8 mouse cellular contexts compared by ENCODE assay signal in the genomic region with DNA sequence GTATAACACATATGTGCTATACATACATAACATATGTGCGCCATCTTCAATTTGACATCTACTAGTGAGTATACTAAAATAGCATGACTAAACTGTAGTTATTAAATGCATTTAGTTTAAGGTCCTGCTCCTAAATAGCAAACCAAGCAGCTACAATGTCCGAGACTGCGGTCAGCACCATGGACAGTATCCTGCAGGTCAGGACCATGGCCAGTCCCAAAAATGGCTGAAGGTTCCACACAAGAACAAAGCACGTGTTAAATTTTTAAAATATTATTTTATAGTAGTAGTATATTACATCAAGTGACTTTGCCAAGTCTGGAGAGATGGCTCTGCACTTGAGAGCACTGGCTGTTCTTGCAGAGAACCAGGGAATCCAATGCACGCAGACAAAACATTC. TPM values are rescaled to one million over a fixed set of nuclear protein-coding genes. Genes with fewer than 3 reads are reported as not detected.
DNase-seq lines count a peak whose midpoint lies in the region; ATAC-seq and TF ChIP-seq lines count a peak whose summit lies in the region.

No protein-coding gene starts in this region.

- 72% methylated on average over 5 of the region's 5 CpGs for WGBS in forebrain, embryonic 11.5 days
- 68% methylated on average over 5 of the region's 5 CpGs for WGBS in forebrain, postnatal 0 days
- 71% methylated on average over 5 of the region's 5 CpGs for WGBS in liver, postnatal 0 days (ENCODE audit: insufficient replicate concordance)
- WGBS in hindbrain, postnatal 0 days = 77% methylated on average over 5 of the region's 5 CpGs

- no peak for TF ChIP-seq EP300 in liver, postnatal 0 days (IDR thresholded peaks at IDR 0.05; ENCODE audit: low read depth)

- H3K4me1 ChIP-seq in forebrain, embryonic 11.5 days (replicated peaks; ENCODE audit: control insufficient read depth, insufficient read depth, low read length) = no peaks in the 10 kb centered on the region
- no peaks in the 10 kb centered on the region for H3K4me1 ChIP-seq in forebrain, postnatal 0 days (ENCODE audit: insufficient read depth)
- H3K4me1 ChIP-seq in liver, postnatal 0 days (ENCODE audit: insufficient read depth) = no peaks in the 10 kb centered on the region
- no peaks in the 10 kb centered on the region for H3K4me1 ChIP-seq in hindbrain, postnatal 0 days (ENCODE audit: insufficient read depth, low read length)

- H3K36me3 ChIP-seq in forebrain, embryonic 11.5 days (ENCODE audit: control insufficient read depth, insufficient read depth, low read length) = no peaks in the 10 kb centered on the region
- peaks cover 19% of the 10 kb centered on the region for H3K36me3 ChIP-seq in forebrain, postnatal 0 days (ENCODE audit: insufficient read depth)
- H3K36me3 ChIP-seq in liver, postnatal 0 days (replicated peaks; ENCODE audit: insufficient read depth, low read length) = 0 out of 2 replicates have a peak, but pooled peaks cover 6% of the 10 kb centered on the region
- peaks cover 14% of the 10 kb centered on the region for H3K36me3 ChIP-seq in hindbrain, postnatal 0 days (ENCODE audit: insufficient read depth, low read length)

- H3K27me3 ChIP-seq in forebrain, embryonic 11.5 days (ENCODE audit: control insufficient read depth, insufficient read depth, low read length) = no peaks in the 10 kb centered on the region
- H3K27me3 ChIP-seq in forebrain, postnatal 0 days (ENCODE audit: insufficient read depth, low read length) = no peaks in the 10 kb centered on the region
- H3K27me3 ChIP-seq in liver, postnatal 0 days (ENCODE audit: insufficient read depth, low read length) = no peaks in the 10 kb centered on the region
- H3K27me3 ChIP-seq in hindbrain, postnatal 0 days (ENCODE audit: insufficient read depth, low read length) = no peaks in the 10 kb centered on the region

- H3K9me3 ChIP-seq in forebrain, embryonic 11.5 days (ENCODE audit: control insufficient read depth, low read length) = no peaks in the 10 kb centered on the region
- no peaks in the 10 kb centered on the region for H3K9me3 ChIP-seq in forebrain, postnatal 0 days (ENCODE audit: low read length)
- H3K9me3 ChIP-seq in liver, postnatal 0 days (ENCODE audit: low read length) = no peaks in the 10 kb centered on the region
- H3K9me3 ChIP-seq in hindbrain, postnatal 0 days (ENCODE audit: low read length) = no peaks in the 10 kb centered on the region

- H3K27ac ChIP-seq in forebrain, embryonic 11.5 days (ENCODE audit: low read depth, low read length) = no peak overlapping the region
- H3K27ac ChIP-seq in forebrain, postnatal 0 days (ENCODE audit: low read depth, low read length) = no peak overlapping the region
- H3K27ac ChIP-seq in liver, postnatal 0 days (ENCODE audit: low read depth) = no peak overlapping the region
- H3K27ac ChIP-seq in hindbrain, postnatal 0 days = no peak overlapping the region

- no peak overlapping the region for H3K4me3 ChIP-seq in forebrain, embryonic 11.5 days (ENCODE audit: low read depth, low read length)
- H3K4me3 ChIP-seq in forebrain, postnatal 0 days (ENCODE audit: low read depth, low read length) = no peak overlapping the region
- no peak overlapping the region for H3K4me3 ChIP-seq in liver, postnatal 0 days (ENCODE audit: low read depth, low read length)
- H3K4me3 ChIP-seq in hindbrain, postnatal 0 days (ENCODE audit: low read length) = no peak overlapping the region

- no peak for TF ChIP-seq CTCF in forebrain, postnatal 0 days (IDR thresholded peaks at IDR 0.05; ENCODE audit: low read depth)
- TF ChIP-seq CTCF in liver, postnatal 0 days (IDR thresholded peaks at IDR 0.05; ENCODE audit: low read depth) = no peak
- TF ChIP-seq CTCF in hindbrain, postnatal 0 days (IDR thresholded peaks at IDR 0.05; ENCODE audit: low read depth) = no peak

- peak; percentile 61 for DNase-seq in forebrain, embryonic 11.5 days (ENCODE audit: low spot score)
- no peak for DNase-seq in forebrain, postnatal 0 days
- DNase-seq in 416B (ENCODE audit: low read depth) = peak; percentile 56
- peak; percentile 50 for DNase-seq in embryo, embryonic 9.5 days (ENCODE audit: extremely low spot score)
- DNase-seq in liver, postnatal 0 days = peak; percentile 57
- DNase-seq in frontal cortex, adult 2 months (ENCODE audit: extremely low spot score in 1 of 2, low spot score in 1 of 2) = no peak
- DNase-seq in hindbrain, postnatal 0 days (ENCODE audit: low spot score) = no peak

- no peak overlapping the region for H3K4me2 ChIP-seq in forebrain, embryonic 11.5 days (ENCODE audit: low read depth, low read length, severe bottlenecking)
- H3K4me2 ChIP-seq in forebrain, postnatal 0 days (ENCODE audit: low read depth) = no peak overlapping the region
- H3K4me2 ChIP-seq in liver, postnatal 0 days (ENCODE audit: low read depth, low read length) = no peak overlapping the region
- H3K4me2 ChIP-seq in hindbrain, postnatal 0 days (ENCODE audit: low read depth, low read length) = no peak overlapping the region

- H3K9ac ChIP-seq in forebrain, embryonic 11.5 days (ENCODE audit: low read length) = no peak overlapping the region
- H3K9ac ChIP-seq in forebrain, postnatal 0 days = no peak overlapping the region
- H3K9ac ChIP-seq in liver, postnatal 0 days (replicated peaks) = no peak overlapping the region
- no peak overlapping the region for H3K9ac ChIP-seq in hindbrain, postnatal 0 days (replicated peaks; ENCODE audit: low read length)

- no peak for ATAC-seq in forebrain, embryonic 11.5 days (replicated peaks; ENCODE audit: low FRiP score)
- ATAC-seq in forebrain, postnatal 0 days = no peak
- no peak for ATAC-seq in liver, postnatal 0 days
- no peak for ATAC-seq in cerebellum, adult (ENCODE audit: insufficient number of reproducible peaks, low FRiP score, low TSS enrichment)
- ATAC-seq in hindbrain, postnatal 0 days = no peak

RNA-seq across cellular contexts. Expression of gene Nsf, which starts 33.2 kb away (rescaled TPM):
- 52.6 and 61.2 TPM in 2 replicates for polyA plus RNA-seq in forebrain, embryonic 11.5 days (2014; fragmentation: Nextera tagmentation; extraction: Ambion mirVana)
- 106 and 134 TPM in 2 replicates for total RNA-seq in forebrain, postnatal 0 days (2014; rRNA removed)
- 121 and 184 TPM in 2 replicates for polyA plus RNA-seq in forebrain, postnatal 0 days (2015; fragmentation: Nextera tagmentation; extraction: Ambion mirVana)
- 14.8 and 16.0 TPM in 2 replicates for polyA plus RNA-seq in liver, postnatal 0 days (2015; fragmentation: Nextera tagmentation; extraction: Ambion mirVana)
- 464 and 504 TPM in 2 replicates for polyA plus RNA-seq in frontal cortex, adult 2 months (2012; rRNA removed)
- total RNA-seq in hindbrain, postnatal 0 days (2014; rRNA removed) = 143 and 150 TPM in 2 replicates
- 220 and 230 TPM in 2 replicates for polyA plus RNA-seq in hindbrain, postnatal 0 days (2015; fragmentation: Nextera tagmentation; extraction: Ambion mirVana)

RNA-seq across cellular contexts. Expression of gene Arf2, which starts 45.9 kb away (rescaled TPM):
- polyA plus RNA-seq in forebrain, embryonic 11.5 days (2014; fragmentation: Nextera tagmentation; extraction: Ambion mirVana) = 124 TPM in 2 replicates
- 202 and 208 TPM in 2 replicates for total RNA-seq in forebrain, postnatal 0 days (2014; rRNA removed)
- 228 and 234 TPM in 2 replicates for polyA plus RNA-seq in forebrain, postnatal 0 days (2015; fragmentation: Nextera tagmentation; extraction: Ambion mirVana)
- 14.6 and 15.1 TPM in 2 replicates for polyA plus RNA-seq in liver, postnatal 0 days (2015; fragmentation: Nextera tagmentation; extraction: Ambion mirVana)
- 48.1 and 49.8 TPM in 2 replicates for polyA plus RNA-seq in frontal cortex, adult 2 months (2012; rRNA removed)
- total RNA-seq in hindbrain, postnatal 0 days (2014; rRNA removed) = 117 and 141 TPM in 2 replicates
- polyA plus RNA-seq in hindbrain, postnatal 0 days (2015; fragmentation: Nextera tagmentation; extraction: Ambion mirVana) = 180 and 191 TPM in 2 replicates

Comparison
In these comparisons a context has a peak if more than half of its experiments do, and no peak if none do; other contexts are left out.
1. DNase-seq: peak in forebrain, embryonic 11.5 days (single experiment), 416B (single experiment), embryo, embryonic 9.5 days (single experiment) and liver, postnatal 0 days (single experiment); none in forebrain, postnatal 0 days (single experiment), frontal cortex, adult 2 months (0 of 2) and hindbrain, postnatal 0 days (single experiment).